8 mouse cellular contexts compared by ENCODE assay signal in the genomic region with DNA sequence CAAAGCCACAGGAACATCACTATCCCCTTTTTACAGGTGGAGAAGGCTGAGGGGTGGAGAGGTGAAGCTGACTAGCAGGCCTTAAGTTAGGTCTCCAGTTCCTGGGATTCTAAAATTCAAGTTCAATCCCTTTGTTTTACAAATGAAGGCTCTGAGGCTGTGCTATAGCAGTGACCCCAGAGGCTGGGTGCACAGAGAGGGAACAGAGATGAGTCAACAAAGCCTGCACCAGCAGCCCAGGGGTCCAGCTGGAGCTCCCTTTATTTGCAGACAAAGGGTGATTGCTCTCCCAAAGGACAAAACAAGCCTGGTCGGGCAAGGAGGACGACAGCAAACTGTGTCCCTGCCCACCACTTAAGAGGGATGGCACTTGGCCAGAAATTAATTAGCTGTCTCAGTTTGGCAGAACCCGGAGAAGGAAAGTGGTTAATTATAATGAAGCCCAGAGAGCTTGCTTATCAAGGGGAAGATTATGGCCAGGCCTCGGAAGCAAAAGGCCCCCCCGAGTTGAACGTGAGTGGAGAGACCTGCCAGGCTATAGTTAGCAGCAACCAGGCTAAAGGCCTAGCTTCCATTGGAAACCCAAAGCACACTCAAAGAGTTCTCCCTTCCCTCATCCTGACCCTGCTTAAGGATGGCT. TPM values are rescaled to one million over a fixed set of nuclear protein-coding genes. Genes with fewer than 3 reads are reported as not detected.
A peak's percentile ranks its signal among the peaks of the same experiment; 100 is the strongest.
DNase-seq lines count a peak whose midpoint lies in the region; ATAC-seq and TF ChIP-seq lines count a peak whose summit lies in the region.

No protein-coding gene starts in this region.

- H3K36me3 ChIP-seq in intestine, embryonic 16.5 days (ENCODE audit: control insufficient read depth, insufficient read depth, low read length), result no peaks in the 10 kb centered on the region
- no peaks in the 10 kb centered on the region for H3K36me3 ChIP-seq in intestine, postnatal 0 days (ENCODE audit: control insufficient read depth, insufficient read depth)
- H3K36me3 ChIP-seq in forebrain, embryonic 14.5 days (ENCODE audit: control insufficient read depth, insufficient read depth, low read length), result no peaks in the 10 kb centered on the region
- H3K36me3 ChIP-seq in hindbrain, embryonic 11.5 days (ENCODE audit: control insufficient read depth, insufficient read depth, low read length), result no peaks in the 10 kb centered on the region
- no peaks in the 10 kb centered on the region for H3K36me3 ChIP-seq in midbrain, embryonic 16.5 days (ENCODE audit: control insufficient read depth, insufficient read depth, low read length)

- H3K27me3 ChIP-seq in intestine, embryonic 16.5 days (replicated peaks; ENCODE audit: control insufficient read depth, insufficient read depth, low read length), result no peaks in the 10 kb centered on the region
- H3K27me3 ChIP-seq in intestine, postnatal 0 days (replicated peaks; ENCODE audit: control insufficient read depth, insufficient read depth, low read length), result no peaks in the 10 kb centered on the region
- no peaks in the 10 kb centered on the region for H3K27me3 ChIP-seq in forebrain, embryonic 14.5 days (replicated peaks; ENCODE audit: control insufficient read depth, insufficient read depth, low read length)
- H3K27me3 ChIP-seq in hindbrain, embryonic 11.5 days (ENCODE audit: control insufficient read depth, insufficient read depth, low read length), result no peaks in the 10 kb centered on the region
- H3K27me3 ChIP-seq in midbrain, embryonic 16.5 days (ENCODE audit: control insufficient read depth, insufficient read depth, low read depth, low read length), result no peaks in the 10 kb centered on the region
- H3K27me3 ChIP-seq in cerebellum, adult 2 months (ENCODE audit: control insufficient read depth, insufficient read depth, low read length), result no peaks in the 10 kb centered on the region

- no peak overlapping the region for H3K4me2 ChIP-seq in intestine, embryonic 16.5 days (ENCODE audit: low read depth, low read length)
- no peak overlapping the region for H3K4me2 ChIP-seq in intestine, postnatal 0 days (replicated peaks; ENCODE audit: low read depth)
- H3K4me2 ChIP-seq in forebrain, embryonic 14.5 days (ENCODE audit: low read length), result no peak overlapping the region
- H3K4me2 ChIP-seq in hindbrain, embryonic 11.5 days (replicated peaks; ENCODE audit: low read depth, low read length), result no peak overlapping the region
- no peak overlapping the region for H3K4me2 ChIP-seq in midbrain, embryonic 16.5 days (ENCODE audit: low read length)

- H3K9me3 ChIP-seq in intestine, embryonic 16.5 days (ENCODE audit: control insufficient read depth, low read length), result no peaks in the 10 kb centered on the region
- H3K9me3 ChIP-seq in intestine, postnatal 0 days (ENCODE audit: control insufficient read depth), result no peaks in the 10 kb centered on the region
- H3K9me3 ChIP-seq in forebrain, embryonic 14.5 days (replicated peaks; ENCODE audit: control insufficient read depth, low read length), result no peaks in the 10 kb centered on the region
- no peaks in the 10 kb centered on the region for H3K9me3 ChIP-seq in hindbrain, embryonic 11.5 days (ENCODE audit: control insufficient read depth, low read length)
- H3K9me3 ChIP-seq in midbrain, embryonic 16.5 days (replicated peaks; ENCODE audit: control insufficient read depth, low read length, poor library complexity, severe bottlenecking), result no peaks in the 10 kb centered on the region

- 0 out of 2 replicates have a peak overlapping the region, but pooled peaks have one; percentile 6 for H3K27ac ChIP-seq in intestine, embryonic 16.5 days (ENCODE audit: low read length)
- no peak overlapping the region for H3K27ac ChIP-seq in intestine, postnatal 0 days (ENCODE audit: low read depth, low read length)
- H3K27ac ChIP-seq in forebrain, embryonic 14.5 days (ENCODE audit: low read depth, low read length), result peak overlapping the region; percentile 86
- H3K27ac ChIP-seq in hindbrain, embryonic 11.5 days (ENCODE audit: low read depth, low read length), result 0 out of 2 replicates have a peak overlapping the region, but pooled peaks have one; percentile 47
- H3K27ac ChIP-seq in midbrain, embryonic 16.5 days (ENCODE audit: low read length), result 0 out of 2 replicates have a peak overlapping the region, but pooled peaks have one; percentile 5
- H3K27ac ChIP-seq in cerebellum, adult 2 months (ENCODE audit: insufficient read depth, low read length), result no peak overlapping the region

- peak overlapping the region; percentile 47; the same call in 1 of the 2 replicates for H3K9ac ChIP-seq in intestine, embryonic 16.5 days (ENCODE audit: low read depth, low read length)
- H3K9ac ChIP-seq in intestine, postnatal 0 days (ENCODE audit: low read depth, low read length), result no peak overlapping the region
- H3K9ac ChIP-seq in forebrain, embryonic 14.5 days (ENCODE audit: low read length), result peak overlapping the region; percentile 13; the same call in 1 of the 2 replicates
- no peak overlapping the region for H3K9ac ChIP-seq in hindbrain, embryonic 11.5 days (ENCODE audit: low read depth, low read length)
- no peak overlapping the region for H3K9ac ChIP-seq in midbrain, embryonic 16.5 days (ENCODE audit: low read depth, low read length)

- peaks cover 6% of the 10 kb centered on the region for H3K4me1 ChIP-seq in intestine, embryonic 16.5 days (ENCODE audit: control insufficient read depth, insufficient read depth, low read length)
- H3K4me1 ChIP-seq in intestine, postnatal 0 days (replicated peaks; ENCODE audit: control insufficient read depth, insufficient read depth, low read length), result peaks cover 2% of the 10 kb centered on the region; the same call in 1 of the 2 replicates
- H3K4me1 ChIP-seq in forebrain, embryonic 14.5 days (ENCODE audit: control insufficient read depth, insufficient read depth, low read length), result peaks cover 13% of the 10 kb centered on the region; the same call in 1 of the 2 replicates
- no peaks in the 10 kb centered on the region for H3K4me1 ChIP-seq in hindbrain, embryonic 11.5 days (replicated peaks; ENCODE audit: control insufficient read depth, insufficient read depth, low read length)
- no peaks in the 10 kb centered on the region for H3K4me1 ChIP-seq in midbrain, embryonic 16.5 days (ENCODE audit: control insufficient read depth, insufficient read depth, low read length)
- H3K4me1 ChIP-seq in cerebellum, adult 2 months (ENCODE audit: control insufficient read depth, insufficient read depth, low read length), result peaks cover 2% of the 10 kb centered on the region; the same call in 1 of the 2 replicates

- no peak overlapping the region for H3K4me3 ChIP-seq in intestine, embryonic 16.5 days (ENCODE audit: low read length)
- H3K4me3 ChIP-seq in intestine, postnatal 0 days (ENCODE audit: low read depth, low read length), result no peak overlapping the region
- no peak overlapping the region for H3K4me3 ChIP-seq in forebrain, embryonic 14.5 days (ENCODE audit: low read depth, low read length)
- no peak overlapping the region for H3K4me3 ChIP-seq in hindbrain, embryonic 11.5 days (ENCODE audit: low read depth, low read length)
- no peak overlapping the region for H3K4me3 ChIP-seq in midbrain, embryonic 16.5 days (ENCODE audit: low read depth, low read length)
- no peak overlapping the region for H3K4me3 ChIP-seq in cerebellum, adult 2 months (replicated peaks; ENCODE audit: insufficient read depth, low read depth, low read length)

- no peak for TF ChIP-seq CTCF in intestine, postnatal 0 days (IDR thresholded peaks at IDR 0.05; ENCODE audit: low read depth)
- no peak for TF ChIP-seq CTCF in cerebellum, adult 2 months (IDR thresholded peaks at IDR 0.05; ENCODE audit: borderline replicate concordance, insufficient read depth, low read depth, low read length)

- ATAC-seq in intestine, embryonic 16.5 days, result no peak
- no peak for ATAC-seq in intestine, postnatal 0 days
- peak; percentile 93 for ATAC-seq in forebrain, embryonic 14.5 days
- ATAC-seq in hindbrain, embryonic 11.5 days (ENCODE audit: low FRiP score), result no peak; the same call in 1 of the 2 replicates
- ATAC-seq in midbrain, embryonic 16.5 days, result no peak
- no peak for ATAC-seq in megakaryocyte-erythroid progenitor cell, adult 5-6 weeks (replicated peaks; ENCODE audit: low FRiP score, low TSS enrichment, poor library complexity, severe bottlenecking)

- no peak for TF ChIP-seq POLR2A in cerebellum, adult 2 months (IDR thresholded peaks at IDR 0.05; ENCODE audit: borderline replicate concordance, insufficient read depth, low read length)

- 25% methylated on average over 6 of the region's 6 CpGs for WGBS in intestine, embryonic 16.5 days
- 14% methylated on average over 6 of the region's 6 CpGs for WGBS in intestine, postnatal 0 days
- 4% methylated on average over 6 of the region's 6 CpGs for WGBS in forebrain, embryonic 14.5 days
- WGBS in hindbrain, embryonic 11.5 days, result 21% methylated on average over 6 of the region's 6 CpGs
- 4% methylated on average over 6 of the region's 6 CpGs for WGBS in midbrain, embryonic 16.5 days
- 12% methylated on average over 6 of the region's 6 CpGs for WGBS in cerebellum, adult 2 months

- DNase-seq in forebrain, embryonic 14.5 days (ENCODE audit: low spot score), result peak; percentile 95
- peak; percentile 38 for DNase-seq in hindbrain, embryonic 11.5 days (ENCODE audit: low spot score)
- DNase-seq in cerebellum, adult 2 months, result no peak
- DNase-seq in T-cell, adult 2 months (ENCODE audit: low spot score), result no peak

RNA-seq across cellular contexts. Expression of a gene that starts 15.2 kb away (rescaled TPM):
- polyA plus RNA-seq in intestine, embryonic 16.5 days (2015; fragmentation: Nextera tagmentation; extraction: Ambion mirVana), result 0.22 and 0.26 TPM in 2 replicates
- polyA plus RNA-seq in intestine, postnatal 0 days (2015; fragmentation: Nextera tagmentation; extraction: Ambion mirVana), result 0.24 and 0.29 TPM in 2 replicates
- 0.05 and 0.09 TPM in 2 replicates for polyA plus RNA-seq in forebrain, embryonic 14.5 days (2014; fragmentation: Nextera tagmentation; extraction: Ambion mirVana)
- polyA plus RNA-seq in hindbrain, embryonic 11.5 days (2014; fragmentation: Nextera tagmentation; extraction: Ambion mirVana), result 0.06 TPM in 1 of 2 replicates, not detected in the other
- polyA plus RNA-seq in midbrain, embryonic 16.5 days (2015; fragmentation: Nextera tagmentation; extraction: Ambion mirVana), result 0.39 and 0.84 TPM in 2 replicates
- not detected in 2 replicates for total RNA-seq in megakaryocyte-erythroid progenitor cell, adult 5-6 weeks (2014; fragmentation: Nextera tagmentation)
- total RNA-seq in megakaryocyte-erythroid progenitor cell, adult 5-6 weeks (2017), result not detected in 2 replicates
- 2.4 and 3.0 TPM in 2 replicates for polyA plus RNA-seq in cerebellum, adult 2 months (2012; rRNA removed)

RNA-seq across cellular contexts. Expression of a gene that starts 54.0 kb away (rescaled TPM):
- 41.5 and 46.8 TPM in 2 replicates for polyA plus RNA-seq in intestine, embryonic 16.5 days (2015; fragmentation: Nextera tagmentation; extraction: Ambion mirVana)
- 22.2 TPM in 2 replicates for polyA plus RNA-seq in intestine, postnatal 0 days (2015; fragmentation: Nextera tagmentation; extraction: Ambion mirVana)
- 69.9 and 74.6 TPM in 2 replicates for polyA plus RNA-seq in forebrain, embryonic 14.5 days (2014; fragmentation: Nextera tagmentation; extraction: Ambion mirVana)
- 208 and 223 TPM in 2 replicates for polyA plus RNA-seq in hindbrain, embryonic 11.5 days (2014; fragmentation: Nextera tagmentation; extraction: Ambion mirVana)
- polyA plus RNA-seq in midbrain, embryonic 16.5 days (2015; fragmentation: Nextera tagmentation; extraction: Ambion mirVana), result 61.7 and 69.9 TPM in 2 replicates
- 92.6 and 109 TPM in 2 replicates for total RNA-seq in megakaryocyte-erythroid progenitor cell, adult 5-6 weeks (2014; fragmentation: Nextera tagmentation)
- 74.2 and 82.1 TPM in 2 replicates for total RNA-seq in megakaryocyte-erythroid progenitor cell, adult 5-6 weeks (2017)
- polyA plus RNA-seq in cerebellum, adult 2 months (2012; rRNA removed), result 174 and 192 TPM in 2 replicates

RNA-seq across cellular contexts. Expression of a gene that starts 54.6 kb away (rescaled TPM):
- not detected in 2 replicates for polyA plus RNA-seq in intestine, embryonic 16.5 days (2015; fragmentation: Nextera tagmentation; extraction: Ambion mirVana)
- 0.08 and 0.09 TPM in 2 replicates for polyA plus RNA-seq in intestine, postnatal 0 days (2015; fragmentation: Nextera tagmentation; extraction: Ambion mirVana)
- not detected in 2 replicates for polyA plus RNA-seq in forebrain, embryonic 14.5 days (2014; fragmentation: Nextera tagmentation; extraction: Ambion mirVana)
- polyA plus RNA-seq in hindbrain, embryonic 11.5 days (2014; fragmentation: Nextera tagmentation; extraction: Ambion mirVana), result 0.06 and 0.08 TPM in 2 replicates
- not detected in 2 replicates for polyA plus RNA-seq in midbrain, embryonic 16.5 days (2015; fragmentation: Nextera tagmentation; extraction: Ambion mirVana)
- 1.8 TPM in 1 of 2 replicates, not detected in the other for total RNA-seq in megakaryocyte-erythroid progenitor cell, adult 5-6 weeks (2014; fragmentation: Nextera tagmentation)
- total RNA-seq in megakaryocyte-erythroid progenitor cell, adult 5-6 weeks (2017), result 0.99 and 3.7 TPM in 2 replicates
- 0.15 and 0.24 TPM in 2 replicates for polyA plus RNA-seq in cerebellum, adult 2 months (2012; rRNA removed)

Comparison
In these comparisons a context has a peak if more than half of its experiments do, and no peak if none do; other contexts are left out.
1. H3K27ac ChIP-seq: peak in intestine, embryonic 16.5 days (single experiment), forebrain, embryonic 14.5 days (single experiment), hindbrain, embryonic 11.5 days (single experiment) and midbrain, embryonic 16.5 days (single experiment); none in intestine, postnatal 0 days (single experiment) and cerebellum, adult 2 months (single experiment).
2. H3K9ac ChIP-seq: peak in intestine, embryonic 16.5 days (single experiment) and forebrain, embryonic 14.5 days (single experiment); none in intestine, postnatal 0 days (single experiment), hindbrain, embryonic 11.5 days (single experiment) and midbrain, embryonic 16.5 days (single experiment).
3. DNase-seq: peak in forebrain, embryonic 14.5 days (single experiment) and hindbrain, embryonic 11.5 days (single experiment); none in cerebellum, adult 2 months (0 of 2) and T-cell, adult 2 months (single experiment).